Mouse (Mus musculus) adrenal gland, postnatal 4 days (tissue): ENCODE results near the gene Fgf15. TPM values are rescaled to one million over a fixed set of nuclear protein-coding genes. Genes with fewer than 3 reads are reported as not detected.

Source experiments
- total RNA-seq, 2 experiments: library from RNA; stranded (reverse); gene quantifications; 2 replicates each; pipeline ENCODE4 v1.2.3; 2021

Fgf15 gene
- total RNA-seq, 2 experiments from 2014 or later: 0.53 TPM; not detected in 1

Other genes with a start within 250 kb of the Fgf15 start
- 10 to 100 TPM; 22.7 to 29.3 TPM for gene Ano1, start 144.6 kb upstream of the Fgf15 start, total RNA-seq
- 1 to 10 TPM in 1 of 2 experiments, under 1 TPM in 1; 0.82 to 1.1 TPM for gene Fgf3, start 58.4 kb upstream of the Fgf15 start, total RNA-seq
- gene Fgf4, start 49.2 kb upstream of the Fgf15 start, total RNA-seq: not detected
- 10 to 100 TPM; 27.6 to 32.9 TPM for gene LTO1, start 18.6 kb downstream of the Fgf15 start, total RNA-seq
- 100 to 1,000 TPM; 110 to 132 TPM for gene Ccnd1, start 43.4 kb downstream of the Fgf15 start, total RNA-seq